Mouse (Mus musculus) hindbrain, embryonic 12.5 days (tissue): ENCODE data around the gene Calml4. TPM values are rescaled to one million over a fixed set of nuclear protein-coding genes. Genes with fewer than 3 reads are reported as not detected.
"Not testable (repeated sequence)": the region's sequence is repeated elsewhere in the genome, so short reads cannot be mapped to it uniquely, and the experiment has no call there.

ENCODE experiments used
- ATAC-seq: fragments of 200-750 bp; cut with Nextera tagmentation; 2 replicates; pipeline ENCODE4 v1.8.0; 2017; ENCODE audit warnings: moderate TSS enrichment; ENCODE audit not compliant: low FRiP score
- H3K27ac ChIP-seq: fragments of 300-500 bp; sonication (generic); 2 replicates; pipeline ENCODE4 v1.5.1; 2016; ENCODE audit warnings: mild to moderate bottlenecking
- H3K27me3 ChIP-seq: fragments of 300-500 bp; sonication (generic); 2 replicates; pipeline ENCODE4 v1.6.1; 2016; ENCODE audit warnings: mild to moderate bottlenecking
- H3K36me3 ChIP-seq: fragments of 300-500 bp; sonication (generic); 2 replicates; pipeline ENCODE4 v1.6.1; 2016; ENCODE audit warnings: mild to moderate bottlenecking
- H3K4me1 ChIP-seq: fragments of 300-500 bp; sonication (generic); 2 replicates; pipeline ENCODE4 v1.6.1; 2016
- H3K4me2 ChIP-seq: fragments of 300-500 bp; sonication (generic); replicated peaks from 2 replicates; pipeline ENCODE4 v1.6.1; 2016; ENCODE audit warnings: mild to moderate bottlenecking
- H3K4me3 ChIP-seq: fragments of 300-500 bp; sonication (generic); 2 replicates; pipeline ENCODE4 v1.5.1; 2016; ENCODE audit warnings: mild to moderate bottlenecking
- H3K9ac ChIP-seq: fragments of 300-500 bp; sonication (generic); 2 replicates; pipeline ENCODE4 v1.6.1; 2016; ENCODE audit warnings: mild to moderate bottlenecking, moderate library complexity
- H3K9me3 ChIP-seq: fragments of 300-500 bp; sonication (generic); replicated peaks from 2 replicates; pipeline ENCODE4 v1.6.1; 2016; ENCODE audit warnings: mild to moderate bottlenecking
- WGBS: fragments of 180-500 bp; shearing (Covaris S2); methylation state at CpG from one replicate; pipeline ENCODE4 v1.1.7; 2016; 5-methylcytosine and 5-hydroxymethylcytosine counted together
- polyA plus RNA-seq: library from polyadenylated mRNA; unstranded; fragments of >200 nt; fragmentation: Nextera tagmentation; extraction: Ambion mirVana; gene quantifications from 2 replicates; pipeline ENCODE4 v1.2.1, GENCODE M21; 2016

Gene Calml4
- polyA plus RNA-seq, 1 experiment from 2014 or later, result 11.8 TPM

DNA sequence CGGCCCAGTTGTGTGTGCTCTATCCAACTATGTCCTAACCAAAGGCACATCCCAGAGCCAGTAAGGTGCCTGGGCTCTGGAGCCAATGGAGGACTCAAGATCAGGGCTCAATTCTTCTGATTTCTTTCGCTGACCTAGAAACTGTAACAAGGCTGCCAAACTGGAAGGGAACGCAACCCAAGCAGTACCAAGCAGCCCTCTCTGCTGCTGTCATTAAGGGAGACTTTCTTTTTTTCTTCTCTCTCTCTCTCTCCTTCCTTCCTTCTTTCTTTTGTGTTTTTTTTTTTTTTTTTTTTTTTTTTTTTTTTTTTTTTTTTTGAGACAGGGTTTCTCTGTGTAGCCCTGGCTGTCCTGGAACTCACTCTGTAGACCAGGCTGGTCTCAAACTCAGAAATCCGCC is 11.4 kb downstream of the Calml4 start:
- ATAC-seq, H3K36me3 ChIP-seq, H3K27ac ChIP-seq, H3K4me1 ChIP-seq, H3K4me3 ChIP-seq, H3K9ac ChIP-seq, H3K4me2 ChIP-seq, H3K27me3 ChIP-seq, H3K9me3 ChIP-seq: not testable (repeated sequence)
- 92% methylated on average over 4 of the region's 4 CpGs for WGBS

DNA sequence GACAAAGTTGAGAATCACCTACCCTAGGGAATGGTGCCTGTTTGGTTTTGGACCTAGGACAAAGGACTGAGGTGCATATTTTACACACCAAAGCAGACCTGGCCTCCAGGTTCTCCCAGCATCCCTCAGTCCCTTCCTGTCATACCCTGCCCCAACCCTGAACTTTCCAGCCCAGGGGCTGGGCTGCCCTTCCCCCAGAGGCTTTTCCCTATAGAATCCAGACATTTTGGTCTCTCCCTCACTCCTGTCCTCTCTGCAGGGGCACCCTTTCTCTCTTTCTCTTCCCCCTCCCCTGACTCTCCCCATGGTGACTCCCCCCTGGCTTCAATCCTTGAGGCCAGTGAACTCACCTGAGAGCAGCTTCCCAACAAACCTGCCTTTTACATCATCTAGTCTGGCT is 12.8 kb downstream of the Calml4 start:
- H3K27ac ChIP-seq, result no peak overlapping the region

DNA sequence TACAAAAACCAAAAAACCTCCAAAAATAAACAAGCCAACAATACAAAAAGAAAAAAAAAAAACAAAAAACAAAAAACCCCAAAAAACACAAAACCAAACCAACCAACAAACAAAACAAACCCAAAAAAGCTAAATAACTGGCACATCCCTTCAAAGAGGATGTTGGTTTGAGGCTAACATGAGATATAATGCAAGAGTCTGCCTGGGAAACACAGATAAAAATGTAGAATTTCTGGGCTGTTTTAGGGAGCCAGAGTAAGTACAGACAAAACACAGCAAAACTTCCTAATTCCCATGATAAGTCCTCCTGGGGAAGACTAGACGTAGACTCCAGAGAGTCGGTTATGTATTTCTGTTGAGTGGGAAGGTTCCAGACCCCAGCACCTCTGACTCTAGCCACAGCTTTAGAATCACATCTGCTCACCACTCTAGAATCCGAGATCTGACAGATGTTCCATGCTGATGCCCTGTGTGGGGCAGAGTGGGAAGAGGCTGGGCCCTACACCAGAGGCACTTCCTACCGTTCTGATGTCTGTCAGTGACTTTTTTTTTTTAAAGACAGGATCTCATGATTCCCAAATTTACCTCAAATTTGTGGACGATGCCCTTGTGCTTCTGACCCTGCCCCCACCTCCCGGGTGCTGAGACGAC is 19.2 kb downstream of the Calml4 start:
- Histone ChIP-seq H3K4me3 (no peak overlapping the region), H3K36me3 (peaks cover 17% of the 10 kb centered on the region), H3K9ac (no peak overlapping the region), H3K27ac (no peak overlapping the region), H3K4me2 (no peak overlapping the region), H3K27me3 (no peaks in the 10 kb centered on the region), H3K4me1 (no peaks in the 10 kb centered on the region), H3K9me3 (no peaks in the 10 kb centered on the region)
- ATAC-seq, result no peak
- 87% methylated on average over 7 of the region's 7 CpGs for WGBS

More for the DNA sequence above, 12.8 kb downstream of the Calml4 start:
- Histone ChIP-seq H3K4me1 (no peaks in the 10 kb centered on the region), H3K27me3 (no peaks in the 10 kb centered on the region), H3K4me3 (no peak overlapping the region), H3K4me2 (no peak overlapping the region), H3K9me3 (no peaks in the 10 kb centered on the region), H3K9ac (no peak overlapping the region), H3K36me3 (no peaks in the 10 kb centered on the region)
- ATAC-seq, result no peak

DNA sequence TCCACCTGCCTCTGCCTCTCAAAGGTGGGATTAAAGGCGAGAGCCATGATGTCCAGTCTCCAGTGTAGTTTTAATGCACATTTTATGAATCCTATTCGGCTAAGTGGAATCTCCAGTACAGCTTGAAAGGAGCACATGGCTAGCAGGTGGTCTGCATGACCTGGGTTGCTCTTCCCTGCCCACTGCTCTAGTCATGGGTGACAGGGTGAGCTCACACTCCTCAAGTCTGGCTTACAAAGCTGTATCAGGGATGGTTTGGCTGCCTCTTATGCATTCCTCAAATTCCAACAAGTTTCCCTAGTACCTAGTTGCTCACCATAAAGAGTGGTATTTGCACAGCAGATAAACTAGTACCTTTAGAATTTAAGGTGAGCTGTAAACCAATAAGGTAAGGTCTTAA is 19.9 kb downstream of the Calml4 start:
- H3K9ac ChIP-seq, result no peak overlapping the region
- ATAC-seq, result no peak
- H3K4me2 ChIP-seq, result no peak overlapping the region
- H3K36me3 ChIP-seq, result peaks cover 22% of the 10 kb centered on the region
- H3K27me3 ChIP-seq, result no peaks in the 10 kb centered on the region
- H3K4me1 ChIP-seq, result no peaks in the 10 kb centered on the region
- H3K9me3 ChIP-seq, result no peaks in the 10 kb centered on the region
- H3K27ac ChIP-seq, result no peak overlapping the region
- WGBS, result 96% methylated on average over 2 of the region's 2 CpGs
- H3K4me3 ChIP-seq, result no peak overlapping the region

DNA sequence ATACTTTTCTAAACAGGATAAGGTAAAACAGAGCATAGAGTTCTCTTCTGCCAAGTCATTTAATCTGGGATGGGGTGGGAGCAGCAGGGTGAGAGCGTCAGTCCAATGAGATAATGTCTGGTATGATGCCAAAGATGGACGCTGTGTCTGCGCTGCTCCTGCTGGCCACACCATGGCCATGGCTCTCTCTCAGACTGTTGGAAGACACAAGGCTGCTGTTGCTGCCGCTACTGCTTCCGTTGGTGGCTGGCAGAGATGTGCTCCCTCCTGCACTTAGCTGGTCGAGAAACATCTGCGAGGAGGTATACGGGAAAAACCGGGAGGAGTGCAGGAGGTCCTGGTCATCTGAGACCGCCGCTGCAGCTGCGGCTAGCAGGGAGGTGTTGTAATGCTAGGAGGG is 24.0 kb downstream of the Calml4 start:
- Histone ChIP-seq H3K4me1 (no peaks in the 10 kb centered on the region), H3K4me3 (no peak overlapping the region), H3K36me3 (peaks cover 45% of the 10 kb centered on the region), H3K27me3 (no peaks in the 10 kb centered on the region), H3K9ac (no peak overlapping the region), H3K4me2 (no peak overlapping the region), H3K27ac (no peak overlapping the region), H3K9me3 (no peaks in the 10 kb centered on the region)
- no peak for ATAC-seq
- 78% methylated on average over 12 of the region's 12 CpGs for WGBS

DNA sequence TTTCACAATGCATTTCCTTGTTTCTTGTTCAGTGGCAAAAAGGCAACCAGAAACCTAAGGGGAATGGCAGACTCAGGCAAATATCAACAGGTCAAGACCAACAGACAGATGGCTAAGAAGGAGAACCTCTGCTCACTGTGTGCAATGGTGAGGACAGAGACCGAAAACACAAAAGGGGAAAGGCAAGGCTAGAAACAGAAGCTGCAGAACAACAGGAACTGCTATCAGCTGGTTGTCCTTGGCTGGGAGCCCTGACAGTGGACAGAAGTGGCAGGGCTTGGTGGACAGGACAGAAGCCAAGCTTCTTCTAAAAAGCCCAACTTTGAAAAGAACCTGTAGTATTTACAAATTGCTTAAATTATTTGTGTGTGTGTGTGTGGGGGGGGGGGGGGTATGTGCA is 36.6 kb downstream of the Calml4 start:
- H3K36me3 ChIP-seq, result peaks cover 28% of the 10 kb centered on the region

DNA sequence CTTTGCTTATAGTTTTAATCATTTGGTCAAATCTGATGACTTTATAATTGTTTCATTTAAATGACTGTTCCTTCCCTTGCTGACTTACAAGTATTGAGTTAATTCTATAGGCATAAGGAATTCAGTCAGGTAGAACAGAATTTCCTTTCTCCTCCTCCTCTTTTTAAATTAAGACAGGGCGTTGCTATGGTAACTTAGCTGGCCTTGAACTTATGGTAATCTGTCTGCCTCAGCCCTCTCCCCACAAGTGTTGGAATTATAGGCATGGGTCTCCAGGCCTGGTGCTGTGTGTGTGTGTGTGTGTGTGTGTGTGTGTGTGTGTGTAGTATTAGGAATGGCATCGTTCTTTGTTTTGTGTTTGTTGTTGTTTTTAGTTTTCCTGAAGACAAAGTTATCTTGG is 43.9 kb downstream of the Calml4 start:
- no peaks in the 10 kb centered on the region for H3K9me3 ChIP-seq
- no peak overlapping the region for H3K4me3 ChIP-seq
- peaks cover 22% of the 10 kb centered on the region for H3K36me3 ChIP-seq
- H3K27me3 ChIP-seq, result no peaks in the 10 kb centered on the region
- H3K9ac ChIP-seq, result no peak overlapping the region
- WGBS, result 87% methylated on average over 2 of the region's 2 CpGs
- no peak overlapping the region for H3K4me2 ChIP-seq
- no peaks in the 10 kb centered on the region for H3K4me1 ChIP-seq
- H3K27ac ChIP-seq, result no peak overlapping the region
- no peak for ATAC-seq

More for the DNA sequence above, 36.6 kb downstream of the Calml4 start:
- Histone ChIP-seq H3K4me3 (no peak overlapping the region), H3K4me1 (no peaks in the 10 kb centered on the region), H3K27me3 (no peaks in the 10 kb centered on the region), H3K4me2 (no peak overlapping the region), H3K9ac (no peak overlapping the region), H3K9me3 (no peaks in the 10 kb centered on the region), H3K27ac (no peak overlapping the region)
- 77% methylated on average over 1 of the region's 1 CpGs for WGBS
- no peak for ATAC-seq

DNA sequence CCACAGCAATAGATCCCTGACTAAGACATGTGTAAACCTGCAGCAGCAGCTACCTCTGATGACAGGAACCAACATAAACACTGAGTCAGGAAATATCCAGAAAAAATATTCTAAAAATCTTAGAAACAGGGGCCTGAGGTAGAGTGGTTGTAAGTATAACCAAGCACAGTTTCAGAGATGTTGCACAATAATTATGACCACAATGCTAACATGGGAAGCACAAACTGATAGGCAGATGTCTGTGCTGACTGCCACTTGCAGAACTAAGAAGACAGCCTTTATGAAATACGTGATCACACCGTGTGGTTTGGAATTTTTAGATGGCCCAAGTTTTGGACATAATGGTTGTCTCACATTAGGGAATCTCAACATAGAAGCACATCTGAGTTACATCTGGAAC is 46.0 kb downstream of the Calml4 start:
- Histone ChIP-seq H3K36me3 (peaks cover 25% of the 10 kb centered on the region), H3K4me2 (no peak overlapping the region), H3K9ac (no peak overlapping the region), H3K4me1 (no peaks in the 10 kb centered on the region), H3K27ac (no peak overlapping the region), H3K27me3 (no peaks in the 10 kb centered on the region), H3K4me3 (no peak overlapping the region), H3K9me3 (no peaks in the 10 kb centered on the region)
- ATAC-seq, result no peak
- WGBS, result 95% methylated on average over 2 of the region's 2 CpGs

DNA sequence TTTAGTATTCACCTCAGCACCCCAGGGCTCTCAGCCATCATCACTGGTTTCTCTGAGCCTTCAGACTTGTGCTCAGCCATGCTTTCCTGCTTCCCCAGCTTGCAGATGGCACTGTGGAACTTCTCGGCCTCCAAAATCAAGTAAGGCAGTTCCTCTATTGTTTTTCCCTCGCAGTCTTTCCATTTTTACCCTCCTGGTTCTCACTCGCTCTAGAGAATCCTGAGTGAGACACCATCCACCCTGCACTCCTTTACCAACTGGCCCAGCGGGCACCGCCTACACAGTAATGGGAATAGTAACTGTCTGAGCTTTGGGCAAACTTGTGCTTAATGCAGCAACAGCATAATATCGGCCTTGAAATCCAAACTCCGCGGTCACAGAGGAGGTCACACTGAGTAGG is 47.2 kb downstream of the Calml4 start:
- Histone ChIP-seq H3K27me3 (no peaks in the 10 kb centered on the region), H3K9ac (no peak overlapping the region), H3K4me1 (no peaks in the 10 kb centered on the region), H3K4me3 (no peak overlapping the region), H3K4me2 (no peak overlapping the region), H3K9me3 (no peaks in the 10 kb centered on the region), H3K36me3 (peaks cover 33% of the 10 kb centered on the region), H3K27ac (no peak overlapping the region)
- 98% methylated on average over 8 of the region's 8 CpGs for WGBS
- no peak for ATAC-seq

DNA sequence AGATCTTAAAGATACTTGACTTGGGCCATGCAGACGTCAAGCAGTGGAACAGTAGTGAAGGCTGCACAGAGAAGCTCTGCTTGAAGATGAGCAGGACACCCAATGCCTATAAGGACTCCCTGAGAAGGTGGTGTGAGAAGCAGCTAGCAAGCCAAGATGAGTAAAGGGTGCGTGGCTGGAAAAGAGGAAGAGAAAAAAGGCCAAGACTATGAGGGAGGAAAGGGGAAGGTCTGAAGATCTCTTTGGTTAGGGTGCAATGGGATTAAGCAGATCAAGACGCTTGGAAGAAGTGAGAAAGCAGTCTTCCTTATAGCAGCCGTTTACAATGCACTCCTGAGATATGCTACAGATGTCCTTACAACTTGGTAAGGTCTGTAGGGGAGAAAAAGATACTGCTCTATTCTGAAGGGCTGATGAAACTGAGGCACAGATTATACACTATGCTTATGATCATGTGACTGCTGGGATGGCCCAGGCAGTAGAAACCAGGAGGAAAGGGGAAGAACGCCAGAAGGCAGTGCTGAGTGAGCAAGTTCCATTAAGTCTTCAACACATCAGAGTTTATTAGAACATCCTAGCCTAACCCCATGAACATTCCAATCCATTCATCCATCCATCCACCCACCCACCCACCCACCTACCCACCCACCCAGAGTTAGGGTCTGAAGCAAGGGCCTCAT is 55.6 kb downstream of the Calml4 start:
- Histone ChIP-seq H3K4me2 (no peak overlapping the region), H3K27me3 (no peaks in the 10 kb centered on the region), H3K9ac (no peak overlapping the region), H3K4me1 (no peaks in the 10 kb centered on the region), H3K9me3 (peaks cover 10% of the 10 kb centered on the region; the same call in 1 of the 2 replicates), H3K27ac (no peak overlapping the region), H3K4me3 (no peak overlapping the region), H3K36me3 (peaks cover 55% of the 10 kb centered on the region)
- no peak for ATAC-seq
- 89% methylated on average over 5 of the region's 5 CpGs for WGBS

DNA sequence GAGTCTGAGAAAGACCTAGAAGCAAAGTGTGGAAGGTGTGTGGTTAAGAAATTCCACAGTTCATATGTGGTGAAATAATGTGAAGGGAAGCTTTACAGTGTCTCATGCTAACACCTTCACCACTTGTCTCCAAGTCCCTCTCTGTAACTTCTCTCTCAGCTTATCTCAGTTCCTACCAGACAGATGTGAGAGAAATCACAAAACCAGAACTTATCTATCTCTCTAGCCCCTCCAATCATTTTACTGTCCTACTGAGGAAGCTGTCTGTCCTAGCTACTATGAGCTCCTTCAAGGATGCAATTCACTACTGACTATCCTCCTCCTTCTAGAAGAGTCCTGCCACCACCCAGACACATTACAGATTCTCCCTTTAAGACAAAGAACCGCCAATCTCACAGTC is 59.2 kb downstream of the Calml4 start:
- Histone ChIP-seq H3K36me3 (peaks cover 37% of the 10 kb centered on the region), H3K4me1 (no peaks in the 10 kb centered on the region), H3K27me3 (no peaks in the 10 kb centered on the region), H3K27ac (no peak overlapping the region), H3K4me3 (no peak overlapping the region), H3K4me2 (no peak overlapping the region), H3K9me3 (peaks cover 10% of the 10 kb centered on the region; the same call in 1 of the 2 replicates), H3K9ac (no peak overlapping the region)
- 100% methylated on average over 1 of the region's 1 CpGs for WGBS
- ATAC-seq, result no peak

DNA sequence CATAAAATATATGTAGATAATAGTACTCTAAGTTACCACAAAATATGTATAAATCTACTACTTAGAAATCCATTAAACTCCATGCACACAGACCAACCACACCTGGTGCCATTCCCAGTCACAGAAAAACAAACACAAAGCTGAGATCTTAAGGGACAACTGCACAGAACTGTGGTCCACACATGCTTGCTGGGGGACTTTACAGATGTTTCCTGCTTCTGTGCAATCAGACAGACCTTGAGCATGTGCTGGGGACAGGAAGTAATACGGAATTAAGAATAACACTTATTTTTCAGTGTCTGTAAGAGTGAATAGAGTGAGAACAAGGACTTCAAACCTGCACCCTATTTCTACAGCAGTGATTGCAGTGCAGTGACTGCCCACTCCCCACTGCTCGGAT is 63.0 kb downstream of the Calml4 start:
- Histone ChIP-seq H3K4me2 (no peak overlapping the region), H3K4me1 (no peaks in the 10 kb centered on the region), H3K9ac (no peak overlapping the region), H3K4me3 (no peak overlapping the region), H3K36me3 (peaks cover 23% of the 10 kb centered on the region), H3K9me3 (peaks cover 3% of the 10 kb centered on the region; the same call in 1 of the 2 replicates), H3K27me3 (no peaks in the 10 kb centered on the region), H3K27ac (no peak overlapping the region)
- no peak for ATAC-seq
- 79% methylated on average over 2 of the region's 2 CpGs for WGBS
